Mouse (Mus musculus): ENCODE measurements at regions not wholly inside any gene's neighbourhood (a gene's known extent, or its start where the extent isn't known, plus 50 kb on each side); places are given as distances from the start of the nearest gene placed in this dataset.
"Not testable (repeated sequence)": the region's sequence is repeated elsewhere in the genome, so short reads cannot be mapped to it uniquely, and the experiment has no call there.

GRCm38 (mm10) chr13:81008864-81009766, 125.9 kb downstream of the Arrdc3 start:
- no peak for DNase-seq (ENCODE audit: low spot score in 2 of 2)

GRCm38 (mm10) chr13:81013953-81014352, 130.8 kb downstream of the Arrdc3 start:
- DNase-seq (ENCODE audit: low spot score in 2 of 2), result no peak

GRCm38 (mm10) chr13:81020106-81020747, 137.0 kb downstream of the Arrdc3 start:
- DNase-seq (ENCODE audit: low spot score in 2 of 2), result no peak

- DNase-seq (ENCODE audit: low spot score in 2 of 2), result no peak
Measured at GRCm38 (mm10) chr13:81020811-81021210, 137.6 kb downstream of the Arrdc3 start.

GRCm38 (mm10) chr13:81022410-81022809, 139.2 kb downstream of the Arrdc3 start:
- DNase-seq (ENCODE audit: low spot score in 2 of 2), result no peak

- not testable (repeated sequence) for DNase-seq (ENCODE audit: low spot score in 2 of 2)
Measured at GRCm38 (mm10) chr13:81025241-81025760, 142.1 kb downstream of the Arrdc3 start.

- no peak for DNase-seq (ENCODE audit: low spot score in 2 of 2)
Measured at GRCm38 (mm10) chr13:81037316-81037715, 154.1 kb downstream of the Arrdc3 start.

GRCm38 (mm10) chr13:81038736-81039135, 155.6 kb downstream of the Arrdc3 start:
- DNase-seq (ENCODE audit: low spot score in 2 of 2), result no peak

GRCm38 (mm10) chr13:81040494-81040893, 157.3 kb downstream of the Arrdc3 start:
- no peak for DNase-seq (ENCODE audit: low spot score in 2 of 2)

GRCm38 (mm10) chr13:81041646-81042045, 158.5 kb downstream of the Arrdc3 start:
- DNase-seq (ENCODE audit: low spot score in 2 of 2), result no peak
